Mouse (Mus musculus) cortical plate, adult 2 months (tissue): Measurements from ENCODE around the gene Ppil4.

Experiments
- CTCF ChIP-seq: fragments of 200-500 bp; IDR thresholded peaks from 2 replicates; pipeline ENCODE4 v1.5.1; 2011; ENCODE audit warnings: mild to moderate bottlenecking, control low read depth, low read length; ENCODE audit not compliant: insufficient read depth; ENCODE audit errors: extremely low read depth
- POLR2A ChIP-seq: fragments of 200-500 bp; IDR thresholded peaks from 2 replicates; pipeline ENCODE4 v1.6.1; 2011; ENCODE audit warnings: mild to moderate bottlenecking, low read length, control low read depth; ENCODE audit not compliant: insufficient read depth; ENCODE audit errors: extremely low read depth

DNA sequence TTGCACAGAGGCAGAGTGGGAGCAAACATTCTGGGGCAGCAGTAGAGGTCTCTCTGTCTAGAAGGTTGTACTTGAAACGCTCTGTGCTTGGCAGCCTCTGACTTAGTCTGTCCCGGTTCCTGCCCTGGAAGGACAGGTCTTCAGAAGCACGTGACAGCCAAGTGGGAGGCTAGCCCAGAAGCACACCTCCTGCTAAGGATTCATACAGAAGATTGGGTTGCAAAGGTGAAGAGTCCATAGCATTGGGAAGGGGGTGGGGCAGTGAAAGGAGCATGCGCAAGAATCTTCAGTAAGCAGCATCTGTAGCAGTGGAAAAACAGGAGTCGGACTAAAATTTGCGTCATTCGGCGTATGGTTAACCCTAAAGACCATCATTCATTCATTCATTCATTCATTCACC is 45.3 kb downstream of the Ppil4 start:
- TF ChIP-seq CTCF = no peak
- TF ChIP-seq POLR2A = no peak
